17 mouse cellular contexts compared by ENCODE assay signal in genomic region chr6:140541919-140542318, GRCm38 (mm10).
"Had no signal": no experiment of that assay in that cellular context is flagged by ENCODE, and none has a peak within 500 bp of the region (broad histone marks: within the 10 kb centered on the region; RNA-seq: fewer than 3 reads in every experiment).

No protein-coding gene starts in this region.

- H3K27ac ChIP-seq: midbrain, embryonic 10.5 days; midbrain, embryonic 12.5 days; neural tube, embryonic 13.5 days; neural tube, embryonic 15.5 days had no signal

- H3K4me3 ChIP-seq: midbrain, embryonic 10.5 days; midbrain, embryonic 12.5 days; neural tube, embryonic 13.5 days; neural tube, embryonic 15.5 days had no signal

- H3K9me3 ChIP-seq: midbrain, embryonic 10.5 days; neural tube, embryonic 13.5 days; neural tube, embryonic 15.5 days had no signal

- H3K9ac ChIP-seq: lung, embryonic 14.5 days; midbrain, embryonic 12.5 days; neural tube, embryonic 13.5 days; neural tube, embryonic 15.5 days had no signal

- H3K27me3 ChIP-seq: midbrain, embryonic 12.5 days; neural tube, embryonic 13.5 days; neural tube, embryonic 15.5 days had no signal

- DNase-seq: lung, adult 18-20 months; lung, embryonic 14.5 days; lung, postnatal 10 days; lung, postnatal 4 days; midbrain, embryonic 14.5 days; retina, postnatal 1 day; right cerebral cortex, adult 18-20 months; right cerebral cortex, postnatal 25 days; right cerebral cortex, postnatal 4 days; spleen, adult 18-20 months; thymus, adult 18-20 months; thymus, postnatal 14 days; thymus, postnatal 36 days had no signal

- H3K4me2 ChIP-seq: lung, embryonic 14.5 days; midbrain, embryonic 12.5 days; neural tube, embryonic 13.5 days; neural tube, embryonic 15.5 days had no signal
